Mouse (Mus musculus) adrenal gland, adult 8-10 months (tissue): ENCODE measurements around the gene Trim62. TPM values are rescaled to one million over a fixed set of nuclear protein-coding genes. Genes with fewer than 3 reads are reported as not detected.

Experiments
- total RNA-seq, 4 experiments: library from RNA; stranded (reverse); gene quantifications; 2 replicates each; pipeline ENCODE4 v1.2.4; 2022

Trim62 gene
- total RNA-seq, 4 experiments from 2014 or later, result 9.0 to 14.6 (median 11.1) TPM

Other genes with a start within 250 kb of the Trim62 start
- 10 to 100 TPM; 73.1 to 83.0 (median 79.9) TPM for gene Phc2, start 228.9 kb upstream of the Trim62 start, total RNA-seq
- under 1 TPM; 0.14 to 0.34 (median 0.15) TPM for gene A3galt2, start 128.2 kb upstream of the Trim62 start, total RNA-seq
- 10 to 100 TPM; 22.1 to 36.6 (median 27.9) TPM for gene Zfp362, start 77.5 kb upstream of the Trim62 start, total RNA-seq
- gene Azin2, start 78.9 kb downstream of the Trim62 start, total RNA-seq, result 100 to 1,000 TPM in 1 of 4 experiments, 10 to 100 TPM in 3; 46.0 to 102 (median 75.5) TPM
- 10 to 100 TPM; 70.8 to 97.5 (median 88.9) TPM for gene Ak2, start 108.4 kb downstream of the Trim62 start, total RNA-seq
- 10 to 100 TPM; 26.0 to 29.3 (median 28.3) TPM for gene Rnf19b, start 174.7 kb downstream of the Trim62 start, total RNA-seq
- gene Tmem54, start 222.0 kb downstream of the Trim62 start, total RNA-seq, result not detected
- gene Hpca, start 238.5 kb downstream of the Trim62 start, total RNA-seq, result 1 to 10 TPM; 2.1 to 4.9 (median 3.6) TPM